Mouse (Mus musculus): ENCODE data around the gene Dnajb12.

- no peak for TF ChIP-seq CTCF (IDR thresholded peaks at IDR 0.05; ENCODE audit: control insufficient read depth, insufficient read depth, low read length)
- TF ChIP-seq POLR2A (IDR thresholded peaks at IDR 0.05; ENCODE audit: borderline replicate concordance, control insufficient read depth, low read depth, low read length) = no peak
These were observed 63.0 kb downstream of the Dnajb12 start for GRCm38 (mm10) chr10:59942281-59942846.
